Mouse (Mus musculus) cerebellum, postnatal 4 days (tissue): ENCODE data around the gene Gm45337.
"Not testable (repeated sequence)": the region's sequence is repeated elsewhere in the genome, so short reads cannot be mapped to it uniquely, and the experiment has no call there.

Source experiments
- DNase-seq, 2 experiments: peaks; one replicate each; pipeline ENCODE4 v3.0.0; 2022; ENCODE audit warnings: low spot score in 2 of 2, mixed read lengths in 1 of 2

Gm45337 gene

GRCm38 (mm10) chr7:142144507-142144906 is at the start of gene Gm45337:
TSS of gene Gm45337 (minus strand) at chr7:142144607.
- DNase-seq = no peak

- no peak for DNase-seq
Measured at GRCm38 (mm10) chr7:142190289-142190688, 45.9 kb upstream of the Gm45337 start, which contains the start of gene Gm10153. TSS of gene Gm10153 (minus strand) at chr7:142190389.

- no peak for DNase-seq
Measured at GRCm38 (mm10) chr7:142188156-142188555, 43.7 kb upstream of the Gm45337 start.

GRCm38 (mm10) chr7:142181021-142181420 is 36.6 kb upstream of the Gm45337 start:
- peak in 1 of 2 experiments; percentile 32 for DNase-seq

- DNase-seq = no peak
Measured at GRCm38 (mm10) chr7:142178685-142179084, 34.3 kb upstream of the Gm45337 start.

GRCm38 (mm10) chr7:142175905-142176304 is 31.5 kb upstream of the Gm45337 start, which contains the start of gene Krtap5-2:
TSS of gene Krtap5-2 (minus strand) at chr7:142176005.
- not testable (repeated sequence) for DNase-seq

- DNase-seq = no peak
Measured at GRCm38 (mm10) chr7:142169836-142170235, 25.4 kb upstream of the Gm45337 start.

- not testable (repeated sequence) for DNase-seq
Measured at GRCm38 (mm10) chr7:142165639-142166038, 21.2 kb upstream of the Gm45337 start, which contains the start of gene Gm4553. TSS of gene Gm4553 (minus strand) at chr7:142165739.

- no peak for DNase-seq
Measured at GRCm38 (mm10) chr7:142159366-142159765, 15.0 kb upstream of the Gm45337 start.

GRCm38 (mm10) chr7:142157013-142157412 is 12.6 kb upstream of the Gm45337 start, which contains the start of gene Gm29735:
TSS of gene Gm29735 (minus strand) at chr7:142157113.
- DNase-seq = not testable (repeated sequence)

GRCm38 (mm10) chr7:142155308-142155707 is 10.9 kb upstream of the Gm45337 start:
- DNase-seq = no peak

GRCm38 (mm10) chr7:142152191-142152590 is 7.8 kb upstream of the Gm45337 start:
- DNase-seq = no peak

- DNase-seq = no peak
Measured at GRCm38 (mm10) chr7:142148633-142149032, 4.2 kb upstream of the Gm45337 start.

GRCm38 (mm10) chr7:142146033-142146432 is 1.6 kb upstream of the Gm45337 start:
- peak in 1 of 2 experiments; percentile 39 for DNase-seq

- DNase-seq = no peak
Measured at GRCm38 (mm10) chr7:142145413-142145940, 1.1 kb upstream of the Gm45337 start.

GRCm38 (mm10) chr7:142143506-142144010 is 849 bp downstream of the Gm45337 start:
- DNase-seq = not testable (repeated sequence)

- no peak for DNase-seq
Measured at GRCm38 (mm10) chr7:142140696-142141095, 3.7 kb downstream of the Gm45337 start.

GRCm38 (mm10) chr7:142135934-142136333 is 8.5 kb downstream of the Gm45337 start, which contains the start of gene Gm39115:
TSS of gene Gm39115 (minus strand) at chr7:142136034.
- DNase-seq = not testable (repeated sequence)

GRCm38 (mm10) chr7:142134206-142134995 is 10.0 kb downstream of the Gm45337 start:
- peak in 1 of 2 experiments; percentile 18 for DNase-seq

GRCm38 (mm10) chr7:142128843-142129242 is 15.6 kb downstream of the Gm45337 start:
- no peak for DNase-seq

GRCm38 (mm10) chr7:142120629-142121028 is 23.8 kb downstream of the Gm45337 start, which contains the start of gene Gm45618:
TSS of gene Gm45618 (minus strand) at chr7:142120729.
- not testable (repeated sequence) for DNase-seq

GRCm38 (mm10) chr7:142119632-142120031 is 24.8 kb downstream of the Gm45337 start:
- DNase-seq = peak in 1 of 2 experiments; percentile 10
